Mouse (Mus musculus) left cerebral cortex, adult 2 months (tissue): ENCODE measurements around the gene Trpc5os. TPM values are rescaled to one million over a fixed set of nuclear protein-coding genes. Genes with fewer than 3 reads are reported as not detected.

Source experiments
- DNase-seq, 2 experiments: peaks; one replicate each; pipeline ENCODE4 v3.0.0; 2021 to 2022; ENCODE audit warnings: low spot score in 2 of 2, mixed read lengths in 1 of 2; ENCODE audit errors: extremely low spot score in 1 of 2
- H3K27ac ChIP-seq: fragments of 200-600 bp; 2 replicates; pipeline ENCODE4 v1.8.1; 2022
- H3K4me3 ChIP-seq: fragments of 200-600 bp; 2 replicates; pipeline ENCODE4 v1.8.1; 2022
- CTCF ChIP-seq: fragments of 200-600 bp; IDR thresholded peaks from 2 replicates; pipeline ENCODE4 v1.8.1; 2022; ENCODE audit warnings: antibody characterized with exemption, mild to moderate bottlenecking, moderate library complexity
- intact Hi-C: fragments of 180-260 bp; cut with DNase I; formaldehyde crosslinking; loops from one replicate; pipeline ENCODE4 v1.15.1; 2025
- long read RNA-seq, 2 experiments: library from polyadenylated mRNA; stranded (forward); transcript quantifications; one replicate each; pipeline ENCODE4 v2.0.0; 2021; ENCODE audit warnings: borderline mapping rate in 2 of 2
- total RNA-seq, 2 experiments: library from RNA; stranded (reverse); gene quantifications; 2 replicates each; pipeline ENCODE4 v1.2.3; 2021

Gene Trpc5os
- total RNA-seq = not detected
- long read RNA-seq, experiment 1, partial matches to known transcripts = 0 of 1 reads
- long read RNA-seq, experiment 1, other reads (novel, unspliced or antisense) = 1 of 1 reads
- long read RNA-seq, experiment 2 = 0 reads

- intact Hi-C loops = no loop called here
- Histone ChIP-seq H3K27ac (no peak within 1 kb of the TSS), H3K4me3 (no peak within 1 kb of the TSS)
- DNase-seq = no peak
- no peak for TF ChIP-seq CTCF
Measured at GRCm38 (mm10) chrX:144456281-144456680, at the start of gene Trpc5os. Trpc5os (plus strand) TSS chrX:144456581.

GRCm38 (mm10) chrX:144408036-144408435, 48.3 kb upstream of the Trpc5os start:
- Histone ChIP-seq H3K27ac (no peak overlapping the region), H3K4me3 (no peak overlapping the region)
- TF ChIP-seq CTCF = no peak
- DNase-seq = no peak
- intact Hi-C loops = loop anchor here (5.0 kb wide), 1 partner anchor 239 kb away; no protein-coding TSS in a partner anchor

GRCm38 (mm10) chrX:144420259-144420658, 36.1 kb upstream of the Trpc5os start:
- Histone ChIP-seq H3K4me3 (no peak overlapping the region), H3K27ac (no peak overlapping the region)
- no peak for TF ChIP-seq CTCF
- no peak for DNase-seq
- intact Hi-C loops = loop anchor here (5.0 kb wide), 1 partner anchor 62 kb away; no protein-coding TSS in a partner anchor

GRCm38 (mm10) chrX:144421091-144421490, 35.3 kb upstream of the Trpc5os start:
- intact Hi-C loops = loop anchor here (5.0 kb wide), 1 partner anchor 61 kb away; no protein-coding TSS in a partner anchor
- TF ChIP-seq CTCF = no peak
- H3K27ac ChIP-seq = no peak overlapping the region
- DNase-seq = no peak
- no peak overlapping the region for H3K4me3 ChIP-seq

GRCm38 (mm10) chrX:144423848-144424247, 32.5 kb upstream of the Trpc5os start:
- DNase-seq = no peak
- intact Hi-C loops = loop anchor here (5.0 kb wide), 1 partner anchor 58 kb away; no protein-coding TSS in a partner anchor
- Histone ChIP-seq H3K27ac (no peak overlapping the region), H3K4me3 (no peak overlapping the region)
- TF ChIP-seq CTCF = no peak

GRCm38 (mm10) chrX:144464416-144464815, 8.0 kb downstream of the Trpc5os start:
- DNase-seq = no peak

GRCm38 (mm10) chrX:144491394-144491793, 35.0 kb downstream of the Trpc5os start:
- no peak overlapping the region for H3K27ac ChIP-seq
- TF ChIP-seq CTCF = no peak
- DNase-seq = no peak
- H3K4me3 ChIP-seq = no peak overlapping the region
- intact Hi-C loops = no loop called here

More at GRCm38 (mm10) chrX:144464416-144464815, 8.0 kb downstream of the Trpc5os start:
- TF ChIP-seq CTCF = no peak
- Histone ChIP-seq H3K4me3 (no peak overlapping the region), H3K27ac (no peak overlapping the region)
- intact Hi-C loops = no loop called here

GRCm38 (mm10) chrX:144523239-144523638, 66.9 kb downstream of the Trpc5os start:
- no peak overlapping the region for H3K4me3 ChIP-seq
- intact Hi-C loops = no loop called here
- no peak for TF ChIP-seq CTCF
- DNase-seq = no peak
- H3K27ac ChIP-seq = no peak overlapping the region

GRCm38 (mm10) chrX:144526042-144526441, 69.7 kb downstream of the Trpc5os start:
- intact Hi-C loops = no loop called here
- Histone ChIP-seq H3K4me3 (no peak overlapping the region), H3K27ac (no peak overlapping the region)
- no peak for DNase-seq
- no peak for TF ChIP-seq CTCF

Other genes starting within 250 kb of the Trpc5os start
- gene Alg13, start 138.8 kb upstream of the Trpc5os start, total RNA-seq = 10 to 100 TPM; 10.9 to 13.8 TPM
- gene Trpc5, start 231.6 kb downstream of the Trpc5os start, total RNA-seq = 10 to 100 TPM; 15.3 to 18.2 TPM
- gene Rtl4, start 232.3 kb downstream of the Trpc5os start, total RNA-seq = 1 to 10 TPM; 1.9 to 2.7 TPM